Mouse (Mus musculus): Measurements from ENCODE around the gene Nxnl1. TPM values are rescaled to one million over a fixed set of nuclear protein-coding genes. Genes with fewer than 3 reads are reported as not detected.

Gene Nxnl1
- total RNA-seq, 2 experiments from 2014 or later: 0.82 to 0.84 TPM

- DNase-seq: no peak
Measured at GRCm38 (mm10) chr8:71515043-71515442, 51.4 kb downstream of the Nxnl1 start.

DNA sequence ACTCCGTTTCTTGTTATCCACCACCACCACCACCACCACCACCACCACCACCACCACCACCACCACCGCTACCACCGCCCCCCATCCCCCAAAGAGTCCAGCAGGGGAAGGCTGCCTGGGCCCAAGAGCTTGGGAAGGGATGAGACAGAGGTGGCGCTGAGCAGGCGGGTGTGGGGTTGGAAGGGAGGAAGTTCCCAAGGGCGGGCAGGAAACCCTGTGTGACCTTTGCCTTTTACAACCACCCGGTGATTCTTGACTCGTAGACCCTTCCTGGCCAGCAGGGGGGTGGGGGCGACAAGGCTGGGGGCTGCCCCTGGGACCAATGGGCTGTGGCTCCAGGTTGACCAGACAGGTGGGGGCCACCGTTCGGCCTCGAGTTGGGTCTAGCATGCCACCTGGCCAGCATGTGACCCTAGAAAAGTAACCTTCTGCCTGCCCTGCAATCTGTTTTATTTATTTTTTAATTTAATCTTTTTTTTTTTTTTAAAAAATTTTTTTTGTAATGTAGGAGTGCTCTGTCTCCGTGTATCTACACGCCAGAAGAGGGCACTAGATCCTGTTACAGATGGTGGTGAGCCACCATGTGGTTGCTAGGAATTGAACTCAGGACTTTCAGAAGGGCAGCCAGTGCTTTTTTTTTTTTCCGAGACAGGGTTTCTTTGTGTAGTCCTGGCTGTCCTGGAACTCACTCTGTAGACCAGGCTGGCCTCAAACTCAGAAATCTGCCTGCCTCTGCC is 53.2 kb downstream of the Nxnl1 start:
- no peak for DNase-seq

GRCm38 (mm10) chr8:71511644-71512043 is 54.8 kb downstream of the Nxnl1 start, which contains the start of gene Plvap:
Gene Plvap (minus strand): TSS chr8:71511752.
- DNase-seq: no peak

Other genes starting within 250 kb of the Nxnl1 start
- 100 to 1,000 TPM; 170 to 185 TPM for gene Use1, start 199.8 kb downstream of the Nxnl1 start, total RNA-seq (2021)
- gene Ocel1, start 195.3 kb downstream of the Nxnl1 start, total RNA-seq (2021): 10 to 100 TPM; 15.7 to 19.9 TPM
- gene Nr2f6, start 184.6 kb downstream of the Nxnl1 start, total RNA-seq (2021): 10 to 100 TPM; 70.5 to 80.8 TPM
- gene Ushbp1, start 170.8 kb downstream of the Nxnl1 start, total RNA-seq (2021): 10 to 100 TPM; 28.6 to 43.1 TPM
- 10 to 100 TPM; 85.4 to 97.4 TPM for gene Babam1, start 169.7 kb downstream of the Nxnl1 start, total RNA-seq (2021)
- 10 to 100 TPM in 1 of 2 experiments, 1 to 10 TPM in 1; 4.9 to 10.1 TPM for gene Ankle1, start 160.6 kb downstream of the Nxnl1 start, total RNA-seq (2021)
- 10 to 100 TPM; 38.8 to 47.5 TPM for gene Abhd8, start 102.9 kb downstream of the Nxnl1 start, total RNA-seq (2021)
- gene Mrpl34, start 101.6 kb downstream of the Nxnl1 start, total RNA-seq (2021): 100 to 1,000 TPM; 141 to 156 TPM
- gene Dda1, start 97.4 kb downstream of the Nxnl1 start, total RNA-seq (2021): 10 to 100 TPM; 46.1 to 48.5 TPM
- gene Ano8, start 80.6 kb downstream of the Nxnl1 start, total RNA-seq (2021): 10 to 100 TPM; 14.1 to 21.4 TPM
- gene Gtpbp3, start 78.5 kb downstream of the Nxnl1 start, total RNA-seq (2021): 10 to 100 TPM; 18.5 to 29.5 TPM
- 100 to 1,000 TPM in 1 of 2 experiments, 10 to 100 TPM in 1; 95.1 to 101 TPM for gene Plvap, start 54.8 kb downstream of the Nxnl1 start, total RNA-seq (2021)
- under 1 TPM; 0.15 to 0.42 TPM for gene Ccdc194, start 40.9 kb downstream of the Nxnl1 start, total RNA-seq (2021)
- gene Bst2, start 29.1 kb downstream of the Nxnl1 start, total RNA-seq (2021): 10 to 100 TPM; 34.5 to 37.3 TPM
- 10 to 100 TPM; 61.9 to 63.5 TPM for gene Mvb12a, start 23.7 kb downstream of the Nxnl1 start, total RNA-seq (2021)
- 1 to 10 TPM; 1.7 to 3.5 TPM for gene Tmem221, start 7.7 kb downstream of the Nxnl1 start, total RNA-seq (2021)
- gene Slc27a1, start 2.3 kb upstream of the Nxnl1 start, total RNA-seq (2021): 100 to 1,000 TPM in 1 of 2 experiments, 10 to 100 TPM in 1; 97.4 to 118 TPM
- gene Pgls, start 25.6 kb upstream of the Nxnl1 start, total RNA-seq (2021): 100 to 1,000 TPM; 233 to 245 TPM
- 1 to 10 TPM; 3.9 to 4.2 TPM for gene Fam129c, start 31.0 kb upstream of the Nxnl1 start, total RNA-seq (2021)
- gene Colgalt1, start 44.4 kb upstream of the Nxnl1 start, total RNA-seq (2021): 10 to 100 TPM; 56.3 to 58.9 TPM
- gene Unc13a, start 105.2 kb upstream of the Nxnl1 start, total RNA-seq (2021): 1 to 10 TPM; 3.8 to 7.1 TPM
- 10 to 100 TPM; 18.5 to 25.9 TPM for gene Jak3, start 109.7 kb upstream of the Nxnl1 start, total RNA-seq (2021)
- gene Insl3, start 122.6 kb upstream of the Nxnl1 start, total RNA-seq (2021): 10 to 100 TPM in 1 of 2 experiments, 1 to 10 TPM in 1; 7.3 to 10.8 TPM
- gene B3gnt3, start 135.2 kb upstream of the Nxnl1 start, total RNA-seq (2021): 1 to 10 TPM; 6.4 to 6.7 TPM
- gene Fcho1, start 159.1 kb upstream of the Nxnl1 start, total RNA-seq (2021): 1 to 10 TPM; 4.8 to 8.4 TPM